Mouse (Mus musculus) testis, postnatal 14 days (tissue): ENCODE results near the gene Itpr2.

Experiments used
- DNase-seq: peaks from one replicate; pipeline ENCODE4 v3.0.0; 2021; ENCODE audit warnings: low spot score

The Itpr2 gene

GRCm38 (mm10) chr6:146416461-146416860 lies 85.6 kb downstream of the Itpr2 start:
- no peak for DNase-seq

- DNase-seq: no peak
These were observed 87.9 kb downstream of the Itpr2 start for GRCm38 (mm10) chr6:146414094-146414493.

GRCm38 (mm10) chr6:146411446-146412070 lies 90.5 kb downstream of the Itpr2 start:
- peak; percentile 76 for DNase-seq

GRCm38 (mm10) chr6:146410427-146410810 lies 91.6 kb downstream of the Itpr2 start:
- no peak for DNase-seq

- DNase-seq: peak; percentile 72
These were observed 92.2 kb downstream of the Itpr2 start for GRCm38 (mm10) chr6:146409692-146410426.

- DNase-seq: no peak
These were observed 96.6 kb downstream of the Itpr2 start for GRCm38 (mm10) chr6:146405380-146405779.

GRCm38 (mm10) chr6:146404876-146405275 lies 97.1 kb downstream of the Itpr2 start:
- DNase-seq: no peak

GRCm38 (mm10) chr6:146404156-146404555 lies 97.9 kb downstream of the Itpr2 start:
- no peak for DNase-seq

GRCm38 (mm10) chr6:146402905-146403642 lies 98.9 kb downstream of the Itpr2 start:
- no peak for DNase-seq

GRCm38 (mm10) chr6:146397803-146398202 lies 104.2 kb downstream of the Itpr2 start:
- DNase-seq: no peak

- no peak for DNase-seq
These were observed 105.8 kb downstream of the Itpr2 start for GRCm38 (mm10) chr6:146396253-146396652.

GRCm38 (mm10) chr6:146395616-146396015 lies 106.4 kb downstream of the Itpr2 start:
- DNase-seq: no peak

- no peak for DNase-seq
These were observed 109.8 kb downstream of the Itpr2 start for GRCm38 (mm10) chr6:146392188-146392587.

GRCm38 (mm10) chr6:146390159-146390558 lies 111.9 kb downstream of the Itpr2 start:
- no peak for DNase-seq

- DNase-seq: no peak
These were observed 114.0 kb downstream of the Itpr2 start for GRCm38 (mm10) chr6:146388010-146388409.

- DNase-seq: no peak
These were observed 114.8 kb downstream of the Itpr2 start for GRCm38 (mm10) chr6:146387039-146387713.

- DNase-seq: no peak
These were observed 122.8 kb downstream of the Itpr2 start for GRCm38 (mm10) chr6:146379263-146379662.

- DNase-seq: no peak
These were observed 130.5 kb downstream of the Itpr2 start for GRCm38 (mm10) chr6:146371511-146371910.

- no peak for DNase-seq
These were observed 135.8 kb downstream of the Itpr2 start for GRCm38 (mm10) chr6:146366180-146366579.

- DNase-seq: no peak
These were observed 144.1 kb downstream of the Itpr2 start for GRCm38 (mm10) chr6:146357911-146358310.

GRCm38 (mm10) chr6:146352258-146352805 lies 149.7 kb downstream of the Itpr2 start:
- DNase-seq: no peak

GRCm38 (mm10) chr6:146351816-146352215 lies 150.2 kb downstream of the Itpr2 start:
- no peak for DNase-seq
